Mouse (Mus musculus) limb, embryonic 11.5 days (tissue): Measurements from ENCODE around the gene Rcor1. TPM values are rescaled to one million over a fixed set of nuclear protein-coding genes. Genes with fewer than 3 reads are reported as not detected.
A peak's percentile ranks its signal among the peaks of the same experiment; 100 is the strongest.

ENCODE experiments used
- ATAC-seq: fragments of 200-750 bp; cut with Nextera tagmentation; 2 replicates; pipeline ENCODE4 v1.8.0; 2017; ENCODE audit warnings: low read depth; ENCODE audit not compliant: insufficient number of reproducible peaks, low FRiP score, low TSS enrichment
- DNase-seq: peaks from one replicate; pipeline ENCODE4 v3.0.0-alpha.2; 2015; ENCODE audit warnings: low spot score
- H3K27ac ChIP-seq: fragments of 300-500 bp; sonication (generic); replicated peaks from 2 replicates; pipeline ENCODE4 v1.5.1; 2014; ENCODE audit warnings: low read depth, mild to moderate bottlenecking, low read length
- H3K27me3 ChIP-seq: fragments of 300-500 bp; sonication (generic); 2 replicates; pipeline ENCODE4 v1.6.1; 2014; ENCODE audit warnings: mild to moderate bottlenecking, low read length, mixed read lengths; ENCODE audit not compliant: control insufficient read depth, insufficient read depth
- H3K36me3 ChIP-seq: fragments of 300-500 bp; sonication (generic); 2 replicates; pipeline ENCODE4 v1.6.1; 2014; ENCODE audit warnings: mild to moderate bottlenecking, low read length, moderate library complexity, mixed read lengths; ENCODE audit not compliant: control insufficient read depth, insufficient read depth
- H3K4me1 ChIP-seq: fragments of 300-500 bp; sonication (generic); 2 replicates; pipeline ENCODE4 v1.6.1; 2014; ENCODE audit warnings: low read length, mixed read lengths; ENCODE audit not compliant: control insufficient read depth, insufficient read depth
- H3K4me2 ChIP-seq: fragments of 300-500 bp; sonication (generic); 2 replicates; pipeline ENCODE4 v1.6.1; 2014; ENCODE audit warnings: low read depth, mild to moderate bottlenecking, moderate library complexity; ENCODE audit not compliant: severe bottlenecking
- H3K4me3 ChIP-seq: fragments of 300-500 bp; sonication (generic); 2 replicates; pipeline ENCODE4 v1.5.1; 2014; ENCODE audit warnings: low read depth, low read length
- H3K9ac ChIP-seq: fragments of 300-500 bp; sonication (generic); 2 replicates; pipeline ENCODE4 v1.6.1; 2014; ENCODE audit warnings: mild to moderate bottlenecking, low read length
- H3K9me3 ChIP-seq: fragments of 300-500 bp; sonication (generic); 2 replicates; pipeline ENCODE4 v1.6.1; 2016; ENCODE audit warnings: low read length; ENCODE audit not compliant: control insufficient read depth
- WGBS: fragments of 180-500 bp; shearing (Covaris S2); extraction: QIAGEN DNeasy Blood & Tissue Kit; methylation state at CpG from one replicate; pipeline ENCODE4 v1.1.7; 2014; 5-methylcytosine and 5-hydroxymethylcytosine counted together
- polyA plus RNA-seq: library from polyadenylated mRNA; unstranded; fragments of >200 nt; fragmentation: Nextera tagmentation; extraction: Ambion mirVana; gene quantifications from 2 replicates; pipeline ENCODE4 v1.2.1, GENCODE M21; 2014

The Rcor1 gene
- polyA plus RNA-seq, 1 experiment from 2014 or later = 15.1 TPM

DNA sequence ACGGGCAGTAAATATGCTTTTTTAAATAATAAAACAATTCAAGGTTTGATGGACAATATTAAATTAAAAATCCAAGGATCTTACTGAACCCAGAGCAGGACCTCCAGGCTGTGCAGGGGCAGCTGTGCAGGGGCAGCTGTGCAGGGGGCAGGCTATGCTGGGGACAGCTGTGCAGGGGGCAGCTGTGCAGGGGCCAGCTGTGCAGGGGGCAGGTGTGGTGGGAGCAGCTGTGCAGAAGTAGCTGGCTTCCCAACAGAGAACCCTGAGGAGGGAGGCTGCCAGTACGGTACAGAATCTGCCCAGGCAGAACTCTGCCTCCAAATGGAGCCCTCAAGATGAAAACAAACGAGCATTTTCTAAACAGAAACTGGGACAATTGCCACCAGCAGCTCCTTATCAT lies 96.8 kb downstream of the Rcor1 start:
- no peak for ATAC-seq
- Histone ChIP-seq H3K27me3 (no peaks in the 10 kb centered on the region), H3K36me3 (no peaks in the 10 kb centered on the region), H3K9me3 (no peaks in the 10 kb centered on the region), H3K4me1 (no peaks in the 10 kb centered on the region), H3K9ac (no peak overlapping the region), H3K27ac (no peak overlapping the region), H3K4me3 (no peak overlapping the region), H3K4me2 (no peak overlapping the region)
- DNase-seq = no peak
- 75% methylated on average over 3 of the region's 3 CpGs for WGBS

- Histone ChIP-seq H3K4me1 (no peaks in the 10 kb centered on the region), H3K9me3 (no peaks in the 10 kb centered on the region), H3K4me2 (no peak overlapping the region), H3K27ac (no peak overlapping the region), H3K27me3 (no peaks in the 10 kb centered on the region), H3K36me3 (no peaks in the 10 kb centered on the region), H3K4me3 (no peak overlapping the region), H3K9ac (no peak overlapping the region)
- DNase-seq (no peak), ATAC-seq (no peak)
- WGBS = 66% methylated on average over 2 of the region's 2 CpGs
Measured at GRCm38 (mm10) chr12:111137079-111137478, 97.9 kb downstream of the Rcor1 start.

GRCm38 (mm10) chr12:111143005-111143508 lies 103.9 kb downstream of the Rcor1 start:
- H3K9ac ChIP-seq = no peak overlapping the region
- no peaks in the 10 kb centered on the region for H3K36me3 ChIP-seq
- H3K27ac ChIP-seq = no peak overlapping the region
- H3K4me3 ChIP-seq = no peak overlapping the region
- peaks cover 10% of the 10 kb centered on the region; the same call in 1 of the 2 replicates for H3K4me1 ChIP-seq
- no peak overlapping the region for H3K4me2 ChIP-seq
- DNase-seq = peak; percentile 56
- no peak for ATAC-seq
- no peaks in the 10 kb centered on the region for H3K27me3 ChIP-seq
- WGBS = 28% methylated on average over 12 of the region's 12 CpGs
- H3K9me3 ChIP-seq = no peaks in the 10 kb centered on the region

DNA sequence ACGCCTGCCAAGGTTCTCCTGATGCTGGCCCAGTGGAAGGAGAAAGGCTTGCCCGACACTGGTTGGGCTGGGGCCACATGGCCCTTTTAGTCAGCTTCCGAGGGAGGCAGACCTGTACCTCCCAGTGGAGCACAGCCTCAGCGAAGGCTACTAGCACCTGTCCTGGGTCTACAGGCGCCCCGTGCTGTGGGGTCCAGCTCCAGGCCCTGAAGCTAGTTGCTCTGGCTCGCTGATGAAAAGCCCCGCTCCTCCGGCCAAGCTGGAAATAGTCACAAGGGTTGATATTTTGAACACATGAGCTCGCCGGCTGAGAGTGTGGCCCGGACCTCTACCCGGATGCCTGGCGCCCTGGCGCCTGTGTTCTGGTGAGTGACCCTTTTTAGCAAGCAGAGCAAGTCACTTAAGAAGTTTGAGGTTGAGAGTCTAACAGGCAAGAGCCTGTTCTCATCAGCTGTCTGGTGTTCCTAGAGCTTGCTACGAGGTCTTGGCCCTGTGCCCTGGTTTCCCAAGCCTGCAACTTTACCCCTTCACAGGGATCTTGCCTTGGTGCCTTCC lies 104.4 kb downstream of the Rcor1 start:
- Histone ChIP-seq H3K27ac (no peak overlapping the region), H3K36me3 (no peaks in the 10 kb centered on the region), H3K27me3 (no peaks in the 10 kb centered on the region), H3K4me3 (no peak overlapping the region), H3K4me2 (no peak overlapping the region), H3K9me3 (no peaks in the 10 kb centered on the region), H3K9ac (no peak overlapping the region), H3K4me1 (peaks cover 10% of the 10 kb centered on the region; the same call in 1 of the 2 replicates)
- DNase-seq (no peak), ATAC-seq (no peak)
- 80% methylated on average over 16 of the region's 16 CpGs for WGBS

GRCm38 (mm10) chr12:111144598-111144997 lies 105.4 kb downstream of the Rcor1 start:
- Histone ChIP-seq H3K4me1 (peaks cover 10% of the 10 kb centered on the region; the same call in 1 of the 2 replicates), H3K4me2 (no peak overlapping the region), H3K27me3 (no peaks in the 10 kb centered on the region), H3K36me3 (no peaks in the 10 kb centered on the region), H3K9me3 (no peaks in the 10 kb centered on the region), H3K9ac (no peak overlapping the region), H3K4me3 (no peak overlapping the region), H3K27ac (no peak overlapping the region)
- DNase-seq (no peak), ATAC-seq (no peak)
- WGBS = 95% methylated on average over 2 of the region's 2 CpGs

DNA sequence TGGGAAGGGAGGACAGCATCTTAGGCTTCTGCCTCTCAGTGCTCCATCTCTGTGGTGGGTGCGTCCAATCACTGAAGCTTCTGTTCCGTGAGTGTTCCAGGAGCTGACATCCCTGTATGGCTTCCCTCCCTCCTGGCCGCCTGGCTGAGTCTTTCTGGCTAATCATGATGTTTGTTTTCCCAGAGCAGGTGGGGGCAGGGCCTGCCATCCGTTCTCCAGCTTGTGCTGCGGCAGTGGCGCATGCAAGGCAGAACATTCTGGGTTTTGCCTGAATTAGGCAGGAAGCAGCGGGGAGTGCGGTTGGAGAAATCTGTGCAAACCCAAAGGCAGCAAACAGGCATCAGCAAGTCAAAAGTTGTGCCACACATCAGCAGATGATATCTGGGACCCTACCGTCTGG lies 106.1 kb downstream of the Rcor1 start:
- DNase-seq = no peak
- no peak overlapping the region for H3K27ac ChIP-seq
- H3K9ac ChIP-seq = no peak overlapping the region
- H3K4me2 ChIP-seq = no peak overlapping the region
- H3K9me3 ChIP-seq = no peaks in the 10 kb centered on the region
- H3K4me3 ChIP-seq = no peak overlapping the region
- no peaks in the 10 kb centered on the region for H3K36me3 ChIP-seq
- H3K4me1 ChIP-seq = peaks cover 10% of the 10 kb centered on the region; the same call in 1 of the 2 replicates
- H3K27me3 ChIP-seq = no peaks in the 10 kb centered on the region
- no peak for ATAC-seq
- 49% methylated on average over 9 of the region's 9 CpGs for WGBS

DNA sequence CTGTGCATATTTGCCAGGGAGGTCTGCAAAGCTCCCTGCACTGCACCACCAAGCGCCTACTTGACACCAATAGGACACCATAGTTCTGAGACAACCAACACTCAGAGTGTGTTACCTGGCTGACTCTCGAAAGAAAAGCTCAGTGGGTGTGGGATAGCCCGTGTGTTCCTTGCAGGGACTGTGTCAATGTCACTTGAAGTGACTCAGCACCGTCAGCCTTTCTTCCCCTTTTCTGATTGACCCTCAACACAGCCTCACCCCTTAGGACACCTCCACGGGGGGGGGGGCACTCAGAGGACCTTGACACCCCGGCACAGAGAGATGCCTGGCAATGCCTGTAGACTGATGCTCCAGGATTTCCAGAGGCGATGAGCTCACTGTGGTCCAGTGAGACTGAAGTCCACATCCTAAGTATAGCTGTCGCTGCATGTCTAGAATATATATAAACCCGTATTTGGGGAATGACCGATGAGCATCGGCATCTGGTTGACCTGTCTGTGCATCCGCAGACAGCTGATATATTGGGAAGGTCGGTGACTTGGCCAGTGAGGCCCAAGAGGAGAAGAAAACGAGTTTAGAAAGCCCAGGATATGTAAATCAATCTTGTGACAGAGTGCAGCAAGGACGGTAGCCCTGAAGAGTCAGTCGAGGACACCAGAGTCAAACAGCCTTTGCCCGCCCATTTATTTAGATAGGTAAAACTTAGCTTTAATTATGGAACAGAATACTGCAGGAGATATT lies 110.5 kb downstream of the Rcor1 start:
- ATAC-seq = no peak
- Histone ChIP-seq H3K9ac (no peak overlapping the region), H3K4me3 (no peak overlapping the region), H3K27me3 (no peaks in the 10 kb centered on the region), H3K9me3 (no peaks in the 10 kb centered on the region), H3K4me2 (no peak overlapping the region), H3K36me3 (no peaks in the 10 kb centered on the region), H3K27ac (no peak overlapping the region), H3K4me1 (0 out of 2 replicates have a peak, but pooled peaks cover 5% of the 10 kb centered on the region)
- no peak for DNase-seq
- 64% methylated on average over 17 of the region's 17 CpGs for WGBS

DNA sequence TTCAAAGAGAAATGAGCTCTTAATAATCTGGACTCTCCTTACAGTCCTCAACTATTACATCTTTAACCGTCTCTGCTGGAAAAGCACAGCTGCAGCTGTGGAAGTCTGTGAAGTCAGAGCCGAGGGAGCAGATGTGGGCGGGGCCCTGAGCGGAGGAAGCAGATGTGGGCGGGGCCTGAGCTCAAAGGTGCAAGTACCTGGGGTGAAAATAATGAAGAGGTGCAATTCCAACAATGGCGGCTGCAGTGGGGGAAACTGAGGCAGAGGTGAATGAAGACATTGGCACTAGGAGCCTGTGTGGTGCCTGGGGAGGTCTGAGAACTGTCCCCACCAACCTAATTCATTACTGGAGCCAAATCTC lies 111.1 kb downstream of the Rcor1 start:
- H3K4me3 ChIP-seq = no peak overlapping the region
- H3K27ac ChIP-seq = no peak overlapping the region
- WGBS = 7% methylated on average over 6 of the region's 6 CpGs
- no peaks in the 10 kb centered on the region for H3K9me3 ChIP-seq
- no peak for ATAC-seq
- peak; percentile 42 for DNase-seq
- H3K4me1 ChIP-seq = 0 out of 2 replicates have a peak, but pooled peaks cover 3% of the 10 kb centered on the region
- H3K27me3 ChIP-seq = no peaks in the 10 kb centered on the region
- no peak overlapping the region for H3K9ac ChIP-seq
- H3K36me3 ChIP-seq = no peaks in the 10 kb centered on the region
- H3K4me2 ChIP-seq = no peak overlapping the region
